Mouse (Mus musculus) small intestine, adult 2 months (tissue): Measurements from ENCODE around the gene Fuca1.

Source experiments
- CTCF ChIP-seq: fragments of 200-500 bp; IDR thresholded peaks from 2 replicates; pipeline ENCODE4 v1.5.1; 2012; ENCODE audit warnings: low read depth, mild to moderate bottlenecking, control low read depth, inconsistent platforms, low read length, moderate library complexity, mixed read lengths; ENCODE audit not compliant: insufficient replicate concordance, insufficient read length; ENCODE audit errors: extremely low read depth
- POLR2A ChIP-seq: fragments of 200-500 bp; IDR thresholded peaks from 2 replicates; pipeline ENCODE4 v1.6.1; 2012; ENCODE audit warnings: low read depth, mild to moderate bottlenecking, control low read depth, inconsistent platforms, low read length, moderate library complexity

GRCm38 (mm10) chr4:135986301-135986942 lies 65.9 kb downstream of the Fuca1 start:
- no peak for TF ChIP-seq CTCF
- TF ChIP-seq POLR2A = no peak
